Mouse (Mus musculus) CH12.LX (cell line): Measurements from ENCODE around the gene Agrp. TPM values are rescaled to one million over a fixed set of nuclear protein-coding genes. Genes with fewer than 3 reads are reported as not detected.

ENCODE experiments used
- DNase-seq: peaks from one replicate; pipeline ENCODE4 v3.0.0-alpha.2; 2013; ENCODE audit errors: extremely low read depth
- H3K27ac ChIP-seq: 2 replicates; pipeline ENCODE4 v1.5.1; 2012; ENCODE audit warnings: low read depth, mild to moderate bottlenecking, control low read depth, moderate library complexity; ENCODE audit not compliant: insufficient read depth
- H3K27me3 ChIP-seq: replicated peaks from 2 replicates; pipeline ENCODE3; 2012; ENCODE audit warnings: inconsistent platforms
- H3K36me3 ChIP-seq, 2 experiments: replicated peaks in 1 of 2; 2 replicates each; pipeline versions ENCODE3 to v1.6.1; 2012; ENCODE audit warnings: inconsistent platforms in 1 of 2, low read length in 1 of 2, mild to moderate bottlenecking in 1 of 2, mixed read lengths in 1 of 2, moderate library complexity in 1 of 2; ENCODE audit not compliant: control insufficient read depth in 1 of 2, insufficient read depth in 1 of 2
- H3K4me1 ChIP-seq, 2 experiments: 2 replicates each; pipeline ENCODE4 v1.6.1; 2012; ENCODE audit warnings: inconsistent platforms in 1 of 2, moderate library complexity in 1 of 2; ENCODE audit not compliant: insufficient read depth in 2 of 2, control insufficient read depth in 1 of 2
- H3K4me2 ChIP-seq: 2 replicates; pipeline ENCODE4 v1.6.1; 2012; ENCODE audit warnings: low read depth, mild to moderate bottlenecking, control low read depth; ENCODE audit not compliant: poor library complexity, insufficient read depth, severe bottlenecking
- H3K4me3 ChIP-seq, 3 experiments: fragments of 150-350 bp in 1 of 3; sonication (generic) in 1 of 3; replicated peaks in 1 of 3; 2 replicates each; pipeline versions ENCODE3 to v1.5.1; 2011 to 2012; ENCODE audit warnings: low read depth in 2 of 3, low read length in 2 of 3, mild to moderate bottlenecking in 2 of 3, moderate library complexity in 2 of 3, control low read depth in 1 of 3, improper control_type of control experiment in 1 of 3, inconsistent platforms in 1 of 3, mixed read lengths in 1 of 3; ENCODE audit not compliant: poor library complexity in 1 of 3
- H3K79me2 ChIP-seq: replicated peaks from 2 replicates; pipeline ENCODE4 v1.6.1; 2012; ENCODE audit warnings: mild to moderate bottlenecking, moderate library complexity; ENCODE audit not compliant: control insufficient read depth, poor library complexity, insufficient read depth, severe bottlenecking; ENCODE audit errors: extremely low read depth
- H3K9ac ChIP-seq: 2 replicates; pipeline ENCODE4 v1.6.1; 2012; ENCODE audit warnings: low read depth, mild to moderate bottlenecking, control low read depth, moderate library complexity; ENCODE audit not compliant: insufficient read depth
- H3K9me3 ChIP-seq: replicated peaks from 2 replicates; pipeline ENCODE3; 2012; ENCODE audit warnings: low read length, inconsistent platforms, mixed read lengths
- BHLHE40 ChIP-seq: IDR thresholded peaks from 2 replicates; pipeline ENCODE4 v1.6.1; 2011; ENCODE audit warnings: mild to moderate bottlenecking, low read depth, low read length, improper control_type of control experiment
- CTCF ChIP-seq, 2 experiments: IDR thresholded peaks in 1 of 2; conservative IDR thresholded peaks in 1 of 2; 2 replicates each; pipeline ENCODE4 v1.5.1; 2011 to 2012; ENCODE audit warnings: low read depth in 2 of 2, low read length in 2 of 2, improper control_type of control experiment in 1 of 2, inconsistent platforms in 1 of 2, mild to moderate bottlenecking in 1 of 2, moderate library complexity in 1 of 2
- E2F4 ChIP-seq: IDR thresholded peaks from 2 replicates; pipeline ENCODE4 v1.6.1; 2011; ENCODE audit warnings: low read depth, low read length, improper control_type of control experiment; ENCODE audit not compliant: insufficient replicate concordance
- ELF1 ChIP-seq: IDR thresholded peaks from 2 replicates; pipeline ENCODE4 v1.6.1; 2014; ENCODE audit warnings: low read depth, mild to moderate bottlenecking, inconsistent platforms, low read length, improper control_type of control experiment
- EP300 ChIP-seq: IDR thresholded peaks from 2 replicates; pipeline ENCODE4 v1.6.1; 2011; ENCODE audit warnings: low read length, improper control_type of control experiment
- GABPA ChIP-seq: IDR thresholded peaks from 2 replicates; pipeline ENCODE4 v1.6.1; 2012; ENCODE audit warnings: low read depth, low read length, improper control_type of control experiment, inconsistent platforms; ENCODE audit not compliant: insufficient replicate concordance
- HCFC1 ChIP-seq: IDR thresholded peaks from 2 replicates; pipeline ENCODE4 v1.6.1; 2012; ENCODE audit warnings: low read depth, mild to moderate bottlenecking, inconsistent platforms, low read length, improper control_type of control experiment
- JUN ChIP-seq: IDR thresholded peaks from 2 replicates; pipeline ENCODE4 v1.6.1; 2011; ENCODE audit warnings: low read depth, mild to moderate bottlenecking, low read length, improper control_type of control experiment, moderate library complexity; ENCODE audit not compliant: insufficient read depth
- JUND ChIP-seq: conservative IDR thresholded peaks from 2 replicates; pipeline ENCODE4 v1.6.1; 2011; ENCODE audit warnings: low read depth, low read length, improper control_type of control experiment
- KAT2A ChIP-seq: IDR thresholded peaks from 2 replicates; pipeline ENCODE4 v1.6.1; 2012; ENCODE audit warnings: low read length, improper control_type of control experiment, inconsistent platforms; ENCODE audit not compliant: insufficient replicate concordance
- MAFK ChIP-seq: IDR thresholded peaks from 2 replicates; pipeline ENCODE4 v1.6.1; 2011; ENCODE audit warnings: low read length, improper control_type of control experiment; ENCODE audit not compliant: insufficient replicate concordance
- MAZ ChIP-seq: IDR thresholded peaks from 2 replicates; pipeline ENCODE4 v1.6.1; 2012; ENCODE audit warnings: low read depth, mild to moderate bottlenecking, inconsistent platforms, low read length, improper control_type of control experiment, moderate library complexity
- MEF2A ChIP-seq: IDR thresholded peaks from 2 replicates; pipeline ENCODE4 v1.6.1; 2014; ENCODE audit warnings: low read depth, mild to moderate bottlenecking, inconsistent platforms, low read length, improper control_type of control experiment, borderline replicate concordance
- MXI1 ChIP-seq: IDR thresholded peaks from 2 replicates; pipeline ENCODE4 v1.6.1; 2011; ENCODE audit warnings: mild to moderate bottlenecking, low read depth, low read length, improper control_type of control experiment
- MYC ChIP-seq: IDR thresholded peaks from 2 replicates; pipeline ENCODE4 v1.6.1; 2011; ENCODE audit warnings: low read depth, mild to moderate bottlenecking, improper control_type of control experiment, low read length
- NELFE ChIP-seq: IDR thresholded peaks from 2 replicates; pipeline ENCODE4 v1.6.1; 2011; ENCODE audit warnings: low read depth, low read length, improper control_type of control experiment
- NRF1 ChIP-seq: IDR thresholded peaks from 2 replicates; pipeline ENCODE4 v1.6.1; 2014; ENCODE audit warnings: low read depth, mild to moderate bottlenecking, inconsistent platforms, low read length, improper control_type of control experiment, moderate library complexity
- PAX5 ChIP-seq: IDR thresholded peaks from 2 replicates; pipeline ENCODE4 v1.6.1; 2012; ENCODE audit warnings: low read length, inconsistent platforms, mixed read lengths
- POLR2A ChIP-seq: IDR thresholded peaks from 2 replicates; pipeline ENCODE4 v1.6.1; 2011; ENCODE audit warnings: low read depth, mild to moderate bottlenecking, improper control_type of control experiment, low read length
- POLR2AphosphoS2 ChIP-seq: IDR thresholded peaks from 2 replicates; pipeline ENCODE4 v1.6.1; 2011; ENCODE audit warnings: low read depth, low read length, improper control_type of control experiment
- RAD21 ChIP-seq: IDR thresholded peaks from 2 replicates; pipeline ENCODE4 v1.6.1; 2011; ENCODE audit warnings: low read depth, mild to moderate bottlenecking, low read length, improper control_type of control experiment, moderate library complexity
- SIN3A ChIP-seq: IDR thresholded peaks from 2 replicates; pipeline ENCODE4 v1.6.1; 2012; ENCODE audit warnings: low read length, improper control_type of control experiment, inconsistent platforms
- SMC3 ChIP-seq: IDR thresholded peaks from 2 replicates; pipeline ENCODE4 v1.6.1; 2011; ENCODE audit warnings: low read depth, low read length, improper control_type of control experiment
- TBP ChIP-seq: conservative IDR thresholded peaks from 2 replicates; pipeline ENCODE4 v1.6.1; 2011; ENCODE audit warnings: low read depth, low read length, improper control_type of control experiment
- USF1 ChIP-seq: IDR thresholded peaks from 2 replicates; pipeline ENCODE4 v1.6.1; 2014; ENCODE audit warnings: low read depth, mild to moderate bottlenecking, inconsistent platforms, low read length, improper control_type of control experiment
- USF2 ChIP-seq: conservative IDR thresholded peaks from 2 replicates; pipeline ENCODE4 v1.6.1; 2011; ENCODE audit warnings: low read depth, low read length, improper control_type of control experiment
- ZC3H11A ChIP-seq: IDR thresholded peaks from 2 replicates; pipeline ENCODE4 v1.6.1; 2012; ENCODE audit warnings: low read depth, mild to moderate bottlenecking, inconsistent platforms, low read length, improper control_type of control experiment
- ZKSCAN1 ChIP-seq: IDR thresholded peaks from 2 replicates; pipeline ENCODE4 v1.6.1; 2012; ENCODE audit warnings: low read depth, inconsistent platforms, low read length, improper control_type of control experiment, borderline replicate concordance
- dilution Hi-C: fragments of 300-500 bp; cut with MboI; formaldehyde crosslinking; loops from 2 replicates; pipeline ENCODE4 v1.14.3; 2020; ENCODE audit warnings: low sequenced_read_pairs; ENCODE audit not compliant: extremely low pct_unique_long_range_greater_than_20kb, extremely low pct_ligation_motif_present
- in situ Hi-C: fragments of 300-500 bp; cut with MboI; formaldehyde crosslinking; loops from 3 replicates; pipeline ENCODE4 v1.14.3; 2019; ENCODE audit warnings: low sequenced_read_pairs, low pct_ligation_motif_present, low pct_unique_long_range_greater_than_20kb, mixed read lengths
- polyA plus RNA-seq: library from polyadenylated mRNA; unstranded; fragments of >175 nt; gene quantifications from 2 replicates; pipeline ENCODE4 v1.2.1, GENCODE M21; 2012; ENCODE audit warnings: low read depth; ENCODE audit not compliant: insufficient read length
- total RNA-seq, 2 experiments: library from RNA; depleted of rRNA; stranded (reverse); fragments of 300-350 nt in 1 of 2; fragments of >200 nt in 1 of 2; gene quantifications; 2 replicates each; pipeline ENCODE4 v1.2.3; 2012 to 2014

The Agrp gene
- total and polyA plus RNA-seq, 3 experiments = 0.30 TPM; not detected in 2

- dilution Hi-C loops = no loop called here
- in situ Hi-C loops = loop anchor here (5.0 kb wide), 1 partner anchor 35 kb away; no protein-coding TSS in a partner anchor
Observed at GRCm38 (mm10) chr8:105527110-105527509, 110.1 kb downstream of the Agrp start.

GRCm38 (mm10) chr8:105522890-105523289 lies 114.3 kb downstream of the Agrp start:
- H3K36me3 ChIP-seq = peaks cover 30 to 73% of the 10 kb centered on the region in 2 experiments
- no peak for TF ChIP-seq MXI1
- TF ChIP-seq USF2 = no peak
- no peak for TF ChIP-seq HCFC1
- no peak for TF ChIP-seq NRF1
- no peak for TF ChIP-seq MEF2A
- TF ChIP-seq JUN = no peak
- no peak for TF ChIP-seq MAFK
- TF ChIP-seq JUND = no peak
- TF ChIP-seq BHLHE40 = no peak
- no peak for TF ChIP-seq CTCF (conservative IDR thresholded peaks at IDR 0.05 in 1 of 2, IDR thresholded peaks at IDR 0.05 in 1 of 2; ENCODE audit: low read depth in 2 of 2, low read length in 2 of 2)
- no peak for TF ChIP-seq POLR2AphosphoS2
- TF ChIP-seq KAT2A = no peak
- TF ChIP-seq USF1 = no peak
- no peak for TF ChIP-seq EP300
- TF ChIP-seq SMC3 = no peak
- TF ChIP-seq MAZ = no peak
- no peak for TF ChIP-seq GABPA
- no peak for TF ChIP-seq RAD21
- no peak for TF ChIP-seq NELFE
- in situ Hi-C loops = no loop called here
- H3K9me3 ChIP-seq = no peaks in the 10 kb centered on the region
- no peak overlapping the region for H3K4me3 ChIP-seq
- H3K79me2 ChIP-seq = no peaks in the 10 kb centered on the region
- no peak overlapping the region for H3K4me2 ChIP-seq
- DNase-seq = no peak
- no peak overlapping the region for H3K9ac ChIP-seq
- dilution Hi-C loops = no loop called here
- peaks cover 4 to 6% of the 10 kb centered on the region in 2 experiments for H3K4me1 ChIP-seq
- H3K27me3 ChIP-seq = peaks cover 4% of the 10 kb centered on the region
- no peak overlapping the region for H3K27ac ChIP-seq

More at GRCm38 (mm10) chr8:105527110-105527509, 110.1 kb downstream of the Agrp start:
- Histone ChIP-seq H3K27ac (no peak overlapping the region), H3K4me2 (no peak overlapping the region), H3K9ac (no peak overlapping the region), H3K9me3 (no peaks in the 10 kb centered on the region), H3K4me1 (no peaks in the 10 kb centered on the region), H3K27me3 (no peaks in the 10 kb centered on the region), H3K79me2 (no peaks in the 10 kb centered on the region), H3K4me3 (no peak overlapping the region), H3K36me3 (peaks cover 40 to 96% of the 10 kb centered on the region in 2 experiments)
- no peak for TF ChIP-seq TBP
- TF ChIP-seq MYC = no peak
- no peak for TF ChIP-seq ELF1
- no peak for TF ChIP-seq ZKSCAN1
- no peak for TF ChIP-seq EP300
- no peak for TF ChIP-seq NELFE
- no peak for TF ChIP-seq MAZ
- no peak for TF ChIP-seq SIN3A
- no peak for TF ChIP-seq BHLHE40
- TF ChIP-seq POLR2A = no peak
- TF ChIP-seq ZC3H11A = no peak
- no peak for TF ChIP-seq JUN
- no peak for TF ChIP-seq PAX5
- TF ChIP-seq CTCF (conservative IDR thresholded peaks at IDR 0.05 in 1 of 2, IDR thresholded peaks at IDR 0.05 in 1 of 2; ENCODE audit: low read depth in 2 of 2, low read length in 2 of 2) = no peak
- TF ChIP-seq USF1 = no peak
- TF ChIP-seq E2F4 = no peak
- DNase-seq = no peak
